Mouse (Mus musculus) thymus, postnatal 36 days (tissue): Measurements from ENCODE around the gene Tnk1.
"Not testable (repeated sequence)": the region's sequence is repeated elsewhere in the genome, so short reads cannot be mapped to it uniquely, and the experiment has no call there.

ENCODE experiments used
- DNase-seq, 2 experiments: peaks; one replicate each; pipeline ENCODE4 v3.0.0; 2022; ENCODE audit warnings: mixed read lengths in 2 of 2

The Tnk1 gene

DNA sequence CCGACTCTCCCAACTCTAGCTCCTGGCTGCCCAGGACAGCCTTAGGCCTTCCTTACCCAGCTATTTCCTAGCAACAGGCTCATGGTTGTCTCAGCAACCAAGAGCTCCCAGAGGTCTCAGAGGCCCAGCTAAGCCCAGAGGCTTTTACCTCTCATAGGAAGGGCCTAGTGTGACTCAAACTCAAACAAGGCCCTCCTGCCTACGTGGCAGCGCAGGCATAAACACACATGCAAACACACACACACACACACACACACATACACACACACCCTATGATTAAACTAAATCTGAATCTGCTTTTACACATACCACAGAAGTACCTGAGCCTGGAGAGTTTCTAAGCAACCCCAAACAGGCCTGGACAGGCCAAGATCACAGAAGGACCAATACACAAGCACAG, 19.9 kb upstream of the Tnk1 start:
- no peak for DNase-seq

DNA sequence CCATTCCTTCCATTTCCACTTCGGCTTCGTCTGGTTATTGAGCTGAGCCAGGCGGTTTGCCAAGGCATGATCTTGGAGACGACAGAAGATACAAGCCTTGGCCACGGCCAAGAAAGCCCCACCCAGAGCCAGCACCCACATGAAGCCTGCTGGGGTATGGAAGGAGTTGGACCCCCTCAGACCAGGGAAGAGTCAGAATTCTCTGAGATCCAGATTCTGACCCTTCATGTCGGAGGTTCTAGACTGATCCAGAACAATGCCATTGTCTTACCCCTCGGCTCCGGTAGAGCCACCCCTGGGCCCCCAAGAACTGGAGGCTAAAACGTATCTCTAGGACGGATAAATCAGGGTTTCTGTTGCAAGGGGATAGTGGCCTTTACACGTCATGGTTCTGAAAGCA, 19.3 kb upstream of the Tnk1 start, which contains the start of gene Tmem95:
TSS of gene Tmem95 (minus strand) at position 141 of the 400 bp plus-strand sequence.
- no peak for DNase-seq

DNA sequence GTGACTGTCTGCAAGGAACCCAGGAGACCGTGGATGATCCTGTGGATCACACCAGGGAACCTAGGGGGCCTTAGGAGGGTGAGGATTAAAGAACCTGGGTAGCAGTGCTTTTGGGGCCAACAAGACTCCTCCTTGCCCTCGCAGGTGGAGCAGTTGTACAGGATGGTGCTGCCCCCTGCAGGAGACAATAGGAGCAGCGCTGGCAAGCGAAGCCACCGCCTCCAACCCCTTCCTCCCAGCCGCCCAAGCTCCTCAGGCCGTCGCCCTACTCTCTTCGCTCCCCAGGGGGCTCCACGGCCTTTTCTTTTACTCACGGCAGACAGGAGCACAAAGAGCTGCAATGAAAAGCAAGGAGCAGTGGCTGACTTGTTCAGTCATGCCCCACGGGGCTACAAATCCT, 18.3 kb upstream of the Tnk1 start:
- DNase-seq: peak; percentile 91

DNA sequence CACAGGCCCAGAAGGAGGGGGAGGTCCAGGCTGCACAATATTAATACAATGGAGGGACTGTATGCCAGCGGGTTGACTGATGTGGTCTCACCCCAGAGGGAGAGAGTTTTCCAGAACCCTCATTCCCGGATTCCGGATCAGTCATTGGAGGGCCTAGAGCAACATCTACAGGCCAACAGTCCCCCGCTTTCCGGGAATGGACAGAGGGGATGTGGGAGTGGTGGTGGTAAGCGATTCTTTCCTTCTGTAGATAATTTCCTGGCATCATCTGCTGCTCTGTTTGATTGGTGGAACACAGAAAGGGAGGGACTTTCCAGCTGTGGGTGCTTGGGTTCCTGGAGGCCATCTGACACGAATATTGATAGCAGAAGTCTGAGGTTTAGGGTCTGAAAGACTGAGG, 17.7 kb upstream of the Tnk1 start:
- no peak for DNase-seq

DNA sequence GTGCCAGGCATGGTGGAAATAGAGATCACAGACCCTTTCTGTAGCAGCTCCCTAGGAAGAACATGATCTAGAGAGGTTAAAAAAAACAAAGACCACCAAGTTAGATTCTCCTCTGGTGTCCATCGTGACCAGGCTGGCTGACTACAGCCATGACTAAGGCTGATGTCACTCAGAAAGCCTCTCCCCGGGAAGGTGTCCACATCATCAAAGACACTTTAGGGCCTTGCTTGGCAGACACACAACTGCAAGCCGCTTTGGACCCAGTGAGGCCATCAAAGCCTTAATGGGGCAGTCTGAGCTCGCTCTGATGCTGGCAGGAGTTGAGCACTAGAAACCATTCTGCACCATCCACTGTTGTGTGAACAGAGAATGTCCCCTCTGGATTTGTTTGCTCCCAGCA, 13.9 kb upstream of the Tnk1 start:
- DNase-seq: no peak

DNA sequence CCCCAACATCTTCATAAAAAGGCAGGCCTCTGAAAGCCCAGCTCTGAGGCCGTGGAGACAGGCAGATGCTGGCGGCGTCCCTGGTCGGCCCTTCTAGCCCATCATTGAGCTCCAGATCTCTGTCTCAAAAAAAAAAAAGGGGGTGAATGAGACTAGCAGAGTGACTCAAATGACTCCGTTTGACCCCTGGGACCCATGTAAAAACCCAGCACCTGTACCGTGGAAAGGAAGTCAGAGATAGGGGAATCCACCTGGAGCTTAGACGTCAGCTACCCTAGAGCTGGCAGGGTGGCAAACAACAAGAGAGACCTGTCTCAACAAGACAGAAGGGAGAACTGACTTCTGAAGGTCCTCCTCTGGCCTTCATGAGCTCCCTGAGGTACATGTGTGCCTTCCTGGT, 13.3 kb upstream of the Tnk1 start:
- DNase-seq: no peak

DNA sequence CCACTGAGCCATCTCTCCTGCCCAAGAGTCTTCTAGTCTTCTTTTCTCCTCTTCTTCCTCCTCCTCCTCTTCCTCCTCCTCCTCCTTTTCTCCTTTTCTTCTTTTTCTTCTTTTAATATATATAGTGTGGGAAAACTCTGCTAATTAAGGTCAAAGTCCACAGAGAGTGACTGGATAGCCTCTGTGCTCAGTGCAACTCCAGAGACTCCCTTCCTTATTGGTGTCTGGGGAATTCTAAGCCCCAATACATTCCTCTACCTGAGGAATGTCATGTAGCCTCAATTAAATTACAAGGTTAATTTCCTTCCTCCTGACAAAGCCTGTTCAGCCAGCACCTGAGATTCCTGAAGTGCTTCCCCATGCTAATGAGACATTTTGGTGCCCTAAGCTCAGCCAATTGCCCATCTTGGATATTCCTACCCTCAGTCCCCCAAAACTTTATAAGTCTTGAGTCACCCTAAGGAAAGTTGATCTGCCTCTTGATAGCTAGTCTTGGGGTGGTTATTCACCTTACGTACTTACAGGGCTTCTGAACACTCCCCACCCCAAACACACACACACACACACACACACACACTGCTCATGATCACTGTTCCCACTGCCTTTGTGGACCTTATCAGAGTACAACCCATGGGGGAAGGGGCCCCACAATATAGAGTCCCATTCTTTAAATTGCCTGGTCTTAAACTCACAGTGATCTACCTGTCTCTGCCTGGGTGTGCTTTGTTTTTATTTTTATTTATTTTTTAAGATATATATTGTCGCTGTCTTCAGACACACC, 11.9 kb upstream of the Tnk1 start:
- no peak for DNase-seq

DNA sequence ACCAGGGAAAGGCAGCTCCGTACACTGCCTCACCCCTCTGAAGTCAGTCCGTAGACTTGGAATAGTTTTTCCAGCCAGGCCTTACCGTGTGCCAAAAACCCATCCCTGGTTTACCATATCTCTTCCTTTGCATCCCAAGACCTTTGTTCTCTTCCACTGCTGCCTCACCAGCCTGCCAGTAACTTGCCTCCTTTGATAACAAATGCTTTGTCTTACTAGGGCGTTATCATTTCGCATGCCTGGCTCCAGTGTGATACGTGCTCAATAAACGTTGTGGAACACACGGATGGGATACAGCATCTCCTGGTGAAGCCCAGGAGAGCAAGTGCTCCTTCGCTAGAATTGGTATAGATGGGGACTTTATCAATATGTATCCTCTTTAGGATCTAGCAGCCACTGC, 8.8 kb upstream of the Tnk1 start:
- DNase-seq: no peak

DNA sequence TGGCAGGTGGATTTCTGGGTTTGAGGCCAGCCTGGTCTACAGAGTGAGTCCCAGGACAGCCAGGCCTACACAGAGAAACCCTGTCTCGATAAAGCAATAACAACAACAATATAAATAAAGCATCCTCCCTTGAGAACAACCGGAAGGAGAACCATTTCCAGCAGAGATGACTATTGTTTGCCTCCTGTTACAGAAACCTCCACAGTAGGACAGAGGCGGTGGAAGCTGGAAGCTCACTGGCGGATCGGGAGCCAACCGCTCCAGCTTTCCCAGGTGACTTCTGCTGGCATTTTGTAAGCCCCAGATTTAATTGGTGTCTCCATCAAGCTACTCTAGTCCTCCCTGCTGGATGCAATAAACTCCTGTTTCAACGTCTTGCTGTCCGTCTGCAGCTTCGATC, 7.0 kb upstream of the Tnk1 start:
- DNase-seq: no peak

DNA sequence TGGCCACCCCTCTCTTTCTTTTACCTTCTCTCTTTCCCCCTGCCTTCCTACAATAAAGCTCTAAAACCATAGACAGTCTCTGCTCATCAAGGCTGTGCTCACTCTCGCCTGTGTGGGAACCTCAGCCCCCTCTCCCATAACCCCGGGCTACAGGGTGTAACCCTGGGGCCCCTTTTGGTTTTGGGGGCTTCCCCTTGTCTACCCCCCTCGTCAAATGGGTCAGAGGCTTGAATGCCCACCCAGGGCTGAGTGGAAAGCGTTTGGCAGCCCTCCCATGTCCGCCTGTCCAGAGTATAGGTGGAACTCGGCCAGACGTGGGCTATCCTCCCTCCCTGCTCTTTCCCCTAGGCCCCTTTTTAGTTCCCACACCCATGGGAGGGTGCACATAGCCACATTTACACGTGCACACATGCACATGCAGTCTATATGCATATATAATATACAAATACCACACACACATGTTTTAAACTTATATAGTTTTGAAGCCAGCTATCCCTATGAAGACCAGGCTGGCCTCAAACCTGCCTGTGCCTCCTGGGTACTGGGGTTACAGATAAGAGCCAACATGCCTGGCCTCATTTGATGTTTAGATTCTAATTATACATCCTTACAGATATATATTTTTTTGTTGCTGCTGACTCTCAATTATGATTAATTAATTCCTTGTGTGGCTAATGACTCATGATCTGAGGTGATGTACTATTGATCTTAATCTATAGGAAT, 5.8 kb upstream of the Tnk1 start:
- no peak for DNase-seq

DNA sequence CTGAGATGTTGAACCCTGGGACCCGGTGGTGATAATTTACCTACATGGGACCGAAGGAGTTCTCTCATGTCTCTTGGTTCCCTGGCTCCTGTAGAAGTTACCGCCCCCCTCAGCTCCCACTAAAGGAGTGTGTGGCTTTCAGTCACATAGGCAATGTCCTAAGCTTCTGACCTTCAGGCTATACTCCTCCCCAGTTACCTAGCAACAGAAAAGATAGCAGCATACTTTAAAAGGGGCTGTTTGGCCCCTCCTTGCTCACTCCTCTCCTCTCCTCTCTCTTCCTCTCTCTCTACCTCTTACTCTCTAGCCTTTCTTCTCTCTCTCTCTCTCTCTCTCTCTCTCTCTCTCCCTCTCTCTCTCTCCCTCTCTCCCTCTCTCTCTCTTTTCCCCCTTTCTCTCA, 5.2 kb upstream of the Tnk1 start:
- not testable (repeated sequence) for DNase-seq

DNA sequence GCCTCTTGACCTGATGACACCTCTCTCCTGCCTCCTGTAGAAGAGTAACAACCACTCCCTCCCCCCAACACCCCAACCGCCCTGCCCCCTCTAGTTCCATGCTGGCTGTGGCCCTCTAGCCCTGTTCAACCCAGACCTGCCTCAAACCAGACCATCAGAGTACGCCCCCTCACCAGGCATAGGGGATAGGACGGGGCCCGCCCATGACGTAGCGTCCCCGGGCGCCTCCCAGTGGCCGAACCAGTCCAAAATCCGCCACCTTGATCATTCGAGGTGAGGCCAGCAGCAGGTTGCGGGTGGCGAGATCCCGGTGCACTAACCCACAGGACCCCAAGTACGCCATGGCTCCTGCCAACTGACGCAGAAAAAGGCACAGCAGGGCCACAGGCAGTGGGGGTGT, 3.2 kb downstream of the Tnk1 start:
- DNase-seq: peak; percentile 66 to 71

DNA sequence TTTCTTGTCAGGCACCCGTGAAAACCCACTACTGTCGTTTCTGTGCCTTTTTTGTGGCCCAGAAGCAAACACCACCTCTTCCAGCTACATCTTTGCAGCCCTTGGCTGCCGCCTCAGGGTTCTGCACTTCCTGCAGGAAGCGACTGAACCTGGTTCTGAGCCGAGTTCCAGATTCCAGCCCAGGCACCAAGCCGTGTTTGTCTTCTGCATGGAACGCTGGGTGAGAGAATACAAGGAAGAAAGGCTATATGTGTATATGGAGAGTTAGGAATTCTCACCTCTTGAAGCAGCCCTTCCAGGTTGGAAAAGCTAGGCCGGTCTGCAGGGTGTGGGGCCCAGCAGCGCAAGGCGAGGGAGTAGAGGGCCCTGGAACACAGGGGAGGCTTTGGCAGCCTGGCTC, 3.9 kb downstream of the Tnk1 start:
- DNase-seq: no peak

DNA sequence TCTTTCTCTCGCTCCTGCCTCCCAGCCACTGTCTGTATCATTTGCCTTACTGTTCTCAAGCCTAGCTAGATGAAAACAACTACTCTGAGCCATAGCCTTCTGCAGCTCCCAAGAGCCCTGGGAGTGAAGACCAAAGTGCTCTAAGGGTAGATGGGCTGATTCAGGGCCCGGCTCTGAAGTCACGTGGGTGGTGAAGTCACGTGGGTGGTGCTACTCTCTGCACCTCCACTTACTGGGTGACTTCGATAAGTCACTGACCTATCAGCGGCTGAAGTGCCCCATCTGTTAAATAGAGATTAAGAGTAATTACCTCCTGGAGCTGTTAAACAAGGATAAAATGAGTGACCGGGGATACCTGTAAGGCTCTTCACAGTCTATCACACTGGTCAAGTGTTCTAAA, 4.5 kb downstream of the Tnk1 start:
- peak in 1 of 2 experiments; percentile 36 for DNase-seq

DNA sequence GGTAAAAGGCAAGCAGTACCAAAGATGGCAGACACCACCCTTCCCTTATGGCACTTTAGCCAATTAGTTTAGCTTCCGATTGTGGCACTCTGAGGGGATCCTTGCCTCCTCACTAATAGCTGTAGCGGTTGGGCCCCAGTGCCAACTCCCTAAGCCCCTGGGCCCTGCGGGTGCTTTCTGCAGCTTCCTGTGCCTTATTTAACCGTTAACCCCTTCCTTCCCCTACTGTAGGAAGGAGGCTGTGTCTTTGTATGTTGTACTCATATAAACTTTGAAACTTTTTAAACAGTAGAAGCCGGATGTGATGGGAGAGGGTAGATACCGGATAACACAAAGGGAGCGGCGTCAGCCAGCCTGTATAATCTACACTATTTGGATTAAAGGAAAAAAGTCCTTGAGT, 7.8 kb downstream of the Tnk1 start:
- DNase-seq: peak; percentile 37 to 61

DNA sequence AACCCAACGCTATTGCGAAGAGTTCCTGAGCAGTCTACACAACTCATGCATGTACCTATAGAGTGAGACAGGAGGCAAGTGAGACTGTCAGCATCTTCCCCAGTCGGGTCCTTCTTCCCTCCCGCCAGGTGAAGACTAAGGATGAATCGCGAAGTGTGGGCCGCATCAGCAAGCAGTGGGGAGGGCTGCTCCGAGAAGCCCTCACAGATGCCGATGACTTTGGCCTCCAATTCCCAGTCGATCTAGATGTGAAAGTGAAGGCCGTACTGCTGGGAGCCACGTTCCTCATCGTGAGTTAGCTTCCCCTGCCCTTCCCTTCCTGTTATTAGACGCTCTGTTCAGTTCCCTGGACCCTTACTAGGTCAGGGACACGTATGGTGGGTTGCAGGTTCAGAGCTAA, 8.6 kb downstream of the Tnk1 start:
- DNase-seq: no peak

DNA sequence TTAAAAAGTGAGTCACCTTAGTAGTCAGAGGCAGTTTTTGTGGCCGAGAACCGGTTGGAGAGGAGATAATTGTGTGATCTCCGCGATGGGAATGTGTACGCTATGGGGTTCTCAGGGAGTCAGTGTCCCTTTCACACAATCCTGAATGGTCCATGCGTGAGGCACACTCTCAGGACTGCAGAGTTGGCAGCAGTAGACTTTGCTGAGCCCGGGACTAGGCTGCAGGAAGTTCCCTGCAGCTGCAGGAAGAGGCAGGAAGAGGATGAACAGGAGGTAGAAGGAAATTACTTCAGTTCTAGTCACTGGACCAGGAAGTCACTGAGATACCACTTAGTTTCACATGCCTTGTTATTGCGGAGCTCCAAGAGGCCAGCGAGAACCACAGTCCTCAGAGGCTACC, 9.4 kb downstream of the Tnk1 start:
- no peak for DNase-seq

DNA sequence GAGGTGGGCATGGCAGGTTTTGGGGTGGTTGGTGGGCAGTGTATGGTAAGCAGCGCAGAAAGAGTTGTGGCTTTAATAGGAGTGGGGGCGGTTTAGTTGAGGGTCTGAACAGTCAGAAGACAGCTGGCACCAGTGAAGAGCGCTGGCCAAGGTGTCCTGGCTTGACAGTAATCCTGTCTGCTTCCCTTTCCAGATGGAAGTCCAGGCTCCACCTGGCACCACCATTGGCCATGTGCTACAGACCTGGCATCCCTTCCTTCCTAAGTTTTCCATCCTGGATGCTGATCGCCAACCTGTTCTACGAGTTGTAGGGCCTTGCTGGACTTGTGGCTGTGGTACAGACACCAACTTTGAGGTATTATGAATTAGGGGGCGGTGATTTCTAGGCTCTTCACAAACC, 10.5 kb downstream of the Tnk1 start:
- no peak for DNase-seq

DNA sequence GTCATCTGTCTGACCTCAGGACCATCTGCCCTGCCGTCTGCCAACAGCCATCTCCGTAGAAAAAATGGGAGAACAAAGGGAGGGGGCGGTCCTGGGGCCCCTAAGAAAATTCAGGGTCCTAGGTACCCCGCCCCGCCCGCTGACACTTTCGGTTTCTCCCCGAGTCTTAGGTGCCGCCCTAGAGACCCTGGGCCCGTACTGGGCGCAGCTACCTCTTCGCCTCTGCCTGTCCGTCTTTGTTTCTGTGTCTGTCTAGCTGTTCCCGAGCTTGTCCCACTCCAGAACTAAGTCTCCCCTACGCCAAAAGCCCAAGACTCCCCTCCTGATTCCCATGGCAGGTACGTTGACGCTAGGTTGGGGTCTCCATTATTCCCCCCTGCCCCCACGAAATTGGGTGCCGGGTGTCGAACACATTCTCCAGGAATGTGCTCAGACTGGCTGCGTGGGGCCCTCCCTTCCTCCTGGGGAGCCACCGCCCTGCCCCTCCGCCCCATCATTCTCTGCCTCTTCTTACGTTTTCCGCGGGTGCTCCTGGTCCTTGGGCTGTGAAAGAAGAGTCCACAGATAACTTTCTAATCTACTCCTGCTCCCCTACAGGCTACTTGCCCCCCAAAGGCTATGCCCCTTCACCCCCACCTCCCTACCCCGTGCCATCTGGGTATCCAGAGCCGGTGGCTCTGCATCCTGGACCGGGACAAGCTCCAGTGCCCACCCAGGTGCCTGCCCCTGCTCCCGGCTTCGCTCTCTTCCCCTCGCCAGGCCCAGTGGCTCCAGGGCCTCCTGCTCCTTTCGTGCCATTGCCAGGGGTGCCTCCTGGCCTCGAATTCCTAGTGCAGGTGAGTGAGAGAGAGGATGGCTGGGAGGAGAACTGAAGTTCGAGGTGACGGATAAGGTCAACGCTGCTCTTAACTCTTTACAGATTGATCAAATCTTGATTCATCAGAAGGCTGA, 11.5 kb downstream of the Tnk1 start:
- DNase-seq: peak in 1 of 2 experiments; percentile 47

DNA sequence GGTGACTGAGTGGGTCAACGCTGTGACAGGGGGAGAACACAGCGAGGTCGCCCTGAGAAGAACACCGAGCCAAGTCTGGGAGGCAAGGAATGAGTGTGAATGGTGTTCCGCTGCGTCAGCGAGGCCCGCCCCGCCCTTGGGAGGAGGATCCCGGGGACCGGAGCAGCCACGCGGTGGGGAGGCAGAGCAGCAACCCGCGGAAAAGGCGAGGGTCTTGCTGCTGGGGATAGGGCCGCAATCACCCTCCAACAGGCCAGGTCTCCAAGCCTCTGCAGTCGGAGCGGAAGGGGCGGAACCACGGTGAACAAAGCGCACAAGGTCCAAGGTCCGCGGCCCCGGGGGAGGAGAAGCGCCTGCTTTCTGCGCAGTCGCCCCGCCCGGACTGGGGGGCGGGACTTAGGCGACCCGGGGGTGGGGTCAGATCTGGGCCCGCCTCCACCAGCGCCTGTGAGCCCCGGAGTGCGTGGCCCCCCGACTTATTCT, 12.3 kb downstream of the Tnk1 start, which contains the start of gene Plscr3:
TSS of gene Plscr3 (plus strand) at position 179 of the 483 bp plus-strand sequence.
- peak; percentile 94 to 96 for DNase-seq

DNA sequence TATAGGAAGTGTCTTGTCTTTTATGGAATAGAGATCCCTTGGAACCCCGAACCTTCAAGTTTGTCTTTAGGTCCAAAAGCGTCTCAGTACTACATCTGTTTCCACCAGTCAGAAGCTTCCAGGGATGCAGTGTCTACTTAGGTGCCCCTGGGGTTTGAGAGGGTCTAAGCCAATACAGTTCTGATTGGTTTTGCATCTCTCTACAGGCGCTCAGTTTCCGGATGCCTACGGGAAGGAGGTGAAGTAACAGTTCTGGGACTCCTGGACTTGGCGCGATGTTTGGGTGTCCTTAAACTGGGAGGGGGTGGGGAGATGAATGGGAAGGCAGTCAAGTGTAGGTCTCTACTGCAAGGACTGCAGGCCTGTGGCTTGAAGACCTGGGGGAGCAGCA, 19.8 kb downstream of the Tnk1 start:
- DNase-seq: no peak

DNA sequence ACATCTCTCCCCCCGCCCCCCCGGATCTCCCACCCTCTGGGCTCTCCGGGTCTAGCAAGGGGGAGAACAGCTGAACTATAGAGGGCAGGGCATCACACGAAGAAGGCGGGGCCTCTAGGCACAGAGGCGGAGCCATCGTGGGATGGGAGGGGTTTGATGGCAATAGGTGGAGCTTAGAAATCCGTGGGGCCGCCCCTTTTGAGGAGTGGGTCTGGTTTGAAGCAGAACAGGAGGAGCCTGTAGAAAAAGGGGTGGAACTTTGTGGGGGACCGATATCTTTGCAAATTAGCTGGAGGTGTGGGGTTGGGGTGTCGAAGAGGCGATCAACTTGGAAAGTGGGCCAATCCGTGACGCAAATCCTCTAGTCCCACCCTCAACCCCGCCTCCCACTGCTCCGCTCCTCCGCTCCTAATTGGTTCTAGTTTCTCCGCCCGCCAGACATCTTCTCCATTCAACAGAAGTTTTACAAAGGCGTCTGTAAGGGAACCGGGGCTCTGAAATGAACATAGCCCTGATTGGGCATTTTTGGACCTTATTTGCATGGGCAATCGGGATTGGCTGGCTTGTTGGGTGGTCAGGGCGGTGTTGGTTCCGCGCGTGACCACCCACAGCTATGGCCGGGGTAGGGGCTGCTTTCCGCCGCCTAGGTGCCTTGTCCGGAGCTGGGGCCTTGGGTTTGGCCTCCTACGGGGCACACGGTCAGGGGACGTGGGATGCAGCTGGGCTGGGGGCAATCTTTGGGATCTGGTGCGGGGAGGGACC, 20.4 kb downstream of the Tnk1 start, which contains the start of gene Tmem256:
TSS of gene Tmem256 (plus strand) at position 563 of the 762 bp plus-strand sequence.
- DNase-seq: peak; percentile 88 to 91
